In the genomic region with DNA sequence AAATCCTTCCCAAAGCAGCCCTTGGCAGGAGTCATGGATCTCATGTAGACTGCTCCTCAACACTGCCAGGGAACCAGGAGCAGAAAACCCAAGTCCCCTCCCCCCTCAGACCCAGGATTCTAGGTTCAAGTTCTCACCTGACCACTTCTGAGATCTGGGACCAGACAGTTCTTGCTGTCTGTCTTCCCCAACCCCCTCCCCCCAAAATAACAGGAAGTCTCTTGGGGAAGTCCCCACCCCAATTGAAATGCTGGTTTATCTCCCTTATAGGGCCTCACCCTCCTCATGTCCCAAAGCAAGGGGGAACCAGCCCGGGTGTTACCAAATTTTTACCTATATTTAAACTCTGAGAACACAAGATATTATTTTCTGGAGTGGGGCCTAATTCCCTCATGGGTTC, we compare ENCODE assay signal across 9 mouse cellular contexts. TPM values are rescaled to one million over a fixed set of nuclear protein-coding genes. Genes with fewer than 3 reads are reported as not detected.
A peak's percentile ranks its signal among the peaks of the same experiment; 100 is the strongest.
DNase-seq lines count a peak whose midpoint lies in the region; ATAC-seq and TF ChIP-seq lines count a peak whose summit lies in the region.
"Had no signal": no experiment of that assay in that cellular context is flagged by ENCODE, and none has a peak within 500 bp of the region (broad histone marks: within the 10 kb centered on the region; RNA-seq: fewer than 3 reads in every experiment).

No protein-coding gene starts in this region.

- peaks cover 11% of the 10 kb centered on the region for H3K4me1 ChIP-seq in liver, adult 2 months (ENCODE audit: control insufficient read depth, insufficient read depth, low read length)
- peaks cover 21% of the 10 kb centered on the region for H3K4me1 ChIP-seq in intestine, embryonic 16.5 days (ENCODE audit: control insufficient read depth, insufficient read depth, low read length)
- H3K4me1 ChIP-seq in neural tube, embryonic 15.5 days: peaks cover 36% of the 10 kb centered on the region

- H3K9me3 ChIP-seq in intestine, embryonic 16.5 days (ENCODE audit: control insufficient read depth, low read length): no peaks in the 10 kb centered on the region
- H3K9me3 ChIP-seq in neural tube, embryonic 15.5 days (replicated peaks): no peaks in the 10 kb centered on the region

- ATAC-seq in activated CD4-positive, CD25-positive, alpha-beta regulatory T cell, adult 4 months: peak; percentile 52
- no peak for ATAC-seq in intestine, embryonic 16.5 days
- no peak for ATAC-seq in neural tube, embryonic 15.5 days (ENCODE audit: low FRiP score)

- DNase-seq in liver, adult 2 months (ENCODE audit: extremely low read depth, low read depth, low spot score): no peak
- no peak for DNase-seq in liver
- DNase-seq in ovary, postnatal 10 days (ENCODE audit: low spot score): no peak
- no peak for DNase-seq in frontal cortex, postnatal 10 days (ENCODE audit: low spot score in 2 of 2)
- no peak for DNase-seq in adrenal gland, postnatal 10 days

- H3K4me2 ChIP-seq in intestine, embryonic 16.5 days (ENCODE audit: low read depth, low read length): 0 out of 2 replicates have a peak overlapping the region, but pooled peaks have one; percentile 83
- H3K4me2 ChIP-seq in neural tube, embryonic 15.5 days: no peak overlapping the region

- peaks cover 8% of the 10 kb centered on the region; the same call in 1 of the 2 replicates for H3K79me2 ChIP-seq in liver, adult 2 months (ENCODE audit: control insufficient read depth, insufficient read depth, low read length)

- no peaks in the 10 kb centered on the region for H3K27me3 ChIP-seq in liver, adult 2 months (ENCODE audit: control insufficient read depth, insufficient read depth, low read length)
- no peaks in the 10 kb centered on the region for H3K27me3 ChIP-seq in intestine, embryonic 16.5 days (replicated peaks; ENCODE audit: control insufficient read depth, insufficient read depth, low read length)
- no peaks in the 10 kb centered on the region for H3K27me3 ChIP-seq in neural tube, embryonic 15.5 days (replicated peaks)

- H3K36me3 ChIP-seq in liver, adult 2 months (ENCODE audit: control insufficient read depth, insufficient read depth, low read length): no peaks in the 10 kb centered on the region
- no peaks in the 10 kb centered on the region for H3K36me3 ChIP-seq in intestine, embryonic 16.5 days (ENCODE audit: control insufficient read depth, insufficient read depth, low read length)
- H3K36me3 ChIP-seq in neural tube, embryonic 15.5 days: no peaks in the 10 kb centered on the region

- 59% methylated on average over 1 of the region's 1 CpGs for WGBS in liver, adult 2 months
- 56% methylated on average over 1 of the region's 1 CpGs for WGBS in intestine, embryonic 16.5 days
- WGBS in neural tube, embryonic 15.5 days: 65% methylated on average over 1 of the region's 1 CpGs

- no peak for TF ChIP-seq CTCF in liver, adult 2 months (IDR thresholded peaks at IDR 0.05; ENCODE audit: low read depth, low read length)

- peak overlapping the region; percentile 73 for H3K27ac ChIP-seq in liver, adult 2 months (replicated peaks; ENCODE audit: insufficient read depth, low read depth, low read length)
- peak overlapping the region; percentile 90; the same call in 1 of the 2 replicates for H3K27ac ChIP-seq in intestine, embryonic 16.5 days (ENCODE audit: low read length)
- 0 out of 2 replicates have a peak overlapping the region, but pooled peaks have one; percentile 69 for H3K27ac ChIP-seq in neural tube, embryonic 15.5 days (replicated peaks)

- TF ChIP-seq POLR2A in liver, adult 2 months (IDR thresholded peaks at IDR 0.05; ENCODE audit: extremely low read depth, insufficient read depth, low read length): no peak

- no peak overlapping the region for H3K4me3 ChIP-seq in liver, adult 2 months (ENCODE audit: insufficient read depth, low read depth, low read length)
- H3K4me3 ChIP-seq in intestine, embryonic 16.5 days (ENCODE audit: low read length): no peak overlapping the region
- no peak overlapping the region for H3K4me3 ChIP-seq in neural tube, embryonic 15.5 days (replicated peaks)

- no peak overlapping the region for H3K9ac ChIP-seq in liver, adult 2 months (ENCODE audit: low read depth, low read length)
- peak overlapping the region; percentile 90; the same call in 1 of the 2 replicates for H3K9ac ChIP-seq in intestine, embryonic 16.5 days (ENCODE audit: low read depth, low read length)
- H3K9ac ChIP-seq in neural tube, embryonic 15.5 days (replicated peaks): no peak overlapping the region

RNA-seq across cellular contexts. Expression of a gene that starts 0.9 kb away (rescaled TPM):
- total RNA-seq in liver, adult 2 months (2014; rRNA removed): 8.5 and 15.5 TPM in 2 replicates
- polyA plus RNA-seq in liver, adult 2 months (2012; rRNA removed): 46.6 and 62.9 TPM in 2 replicates
- 100 to 1,000 TPM; 164 to 173 TPM for polyA plus RNA-seq in activated CD4-positive, CD25-positive, alpha-beta regulatory T cell, adult 4 months (2017; shearing (Covaris generic))
- 69.1 and 71.3 TPM in 2 replicates for polyA plus RNA-seq in intestine, embryonic 16.5 days (2015; fragmentation: Nextera tagmentation; extraction: Ambion mirVana)
- 78.5 and 85.3 TPM in 2 replicates for polyA plus RNA-seq in neural tube, embryonic 15.5 days (2015; fragmentation: Nextera tagmentation; extraction: Ambion mirVana)
- 100 to 1,000 TPM in 1 of 2 experiments, 10 to 100 TPM in 1; 93.0 to 137 TPM for total RNA-seq in adrenal gland, postnatal 10 days (2021)

RNA-seq across cellular contexts. Expression of a gene that starts 4.7 kb away (rescaled TPM):
- total RNA-seq in liver, adult 2 months (2014; rRNA removed): 0.18 and 0.60 TPM in 2 replicates
- polyA plus RNA-seq in liver, adult 2 months (2012; rRNA removed): 2.0 and 5.7 TPM in 2 replicates
- polyA plus RNA-seq in activated CD4-positive, CD25-positive, alpha-beta regulatory T cell, adult 4 months (2017; shearing (Covaris generic)): 10 to 100 TPM in 1 of 2 experiments, 1 to 10 TPM in 1; 1.7 to 22.3 TPM
- polyA plus RNA-seq in intestine, embryonic 16.5 days (2015; fragmentation: Nextera tagmentation; extraction: Ambion mirVana): 0.39 and 0.46 TPM in 2 replicates
- 0.35 and 0.45 TPM in 2 replicates for polyA plus RNA-seq in neural tube, embryonic 15.5 days (2015; fragmentation: Nextera tagmentation; extraction: Ambion mirVana)
- total RNA-seq in adrenal gland, postnatal 10 days (2021): 1 to 10 TPM; 9.6 to 9.8 TPM

RNA-seq across cellular contexts. Expression of a gene that starts 17.7 kb away (rescaled TPM):
- total RNA-seq in liver, adult 2 months (2014; rRNA removed): 205 and 255 TPM in 2 replicates
- 191 and 262 TPM in 2 replicates for polyA plus RNA-seq in liver, adult 2 months (2012; rRNA removed)
- polyA plus RNA-seq in activated CD4-positive, CD25-positive, alpha-beta regulatory T cell, adult 4 months (2017; shearing (Covaris generic)): over 10,000 TPM; 11,194 to 11,919 TPM
- polyA plus RNA-seq in intestine, embryonic 16.5 days (2015; fragmentation: Nextera tagmentation; extraction: Ambion mirVana): 2,122 and 2,334 TPM in 2 replicates
- 1,165 and 1,469 TPM in 2 replicates for polyA plus RNA-seq in neural tube, embryonic 15.5 days (2015; fragmentation: Nextera tagmentation; extraction: Ambion mirVana)
- total RNA-seq in adrenal gland, postnatal 10 days (2021): 1,000 to 10,000 TPM; 1,109 to 1,195 TPM

RNA-seq across cellular contexts. Expression of a gene that starts 32.0 kb away (rescaled TPM):
- total RNA-seq in liver, adult 2 months (2014; rRNA removed): not detected in 2 replicates
- polyA plus RNA-seq in liver, adult 2 months (2012; rRNA removed): not detected in 2 replicates
- polyA plus RNA-seq in activated CD4-positive, CD25-positive, alpha-beta regulatory T cell, adult 4 months (2017; shearing (Covaris generic)): not detected
- not detected in 2 replicates for polyA plus RNA-seq in intestine, embryonic 16.5 days (2015; fragmentation: Nextera tagmentation; extraction: Ambion mirVana)
- 0.26 and 0.36 TPM in 2 replicates for polyA plus RNA-seq in neural tube, embryonic 15.5 days (2015; fragmentation: Nextera tagmentation; extraction: Ambion mirVana)
- not detected for total RNA-seq in adrenal gland, postnatal 10 days (2021)

RNA-seq across cellular contexts. Expression of a gene that starts 32.1 kb away (rescaled TPM):
- total RNA-seq in liver, adult 2 months (2014; rRNA removed): not detected in 2 replicates
- polyA plus RNA-seq in liver, adult 2 months (2012; rRNA removed): not detected in 2 replicates
- polyA plus RNA-seq in activated CD4-positive, CD25-positive, alpha-beta regulatory T cell, adult 4 months (2017; shearing (Covaris generic)): not detected
- not detected in 2 replicates for polyA plus RNA-seq in intestine, embryonic 16.5 days (2015; fragmentation: Nextera tagmentation; extraction: Ambion mirVana)
- polyA plus RNA-seq in neural tube, embryonic 15.5 days (2015; fragmentation: Nextera tagmentation; extraction: Ambion mirVana): 0.18 TPM in 1 of 2 replicates, not detected in the other
- total RNA-seq in adrenal gland, postnatal 10 days (2021): not detected
- polyA plus RNA-seq: brain, embryonic 14.5 days had no signal
